Mouse (Mus musculus) erythroid progenitor cell, adult 5-6 weeks (primary cell): Measurements from ENCODE around the gene Smtn. TPM values are rescaled to one million over a fixed set of nuclear protein-coding genes. Genes with fewer than 3 reads are reported as not detected.

Experiments used
- ATAC-seq: replicated peaks from 2 replicates; pipeline ENCODE4 v1.8.0; 2016; ENCODE audit warnings: moderate number of reproducible peaks, mild to moderate bottlenecking, moderate TSS enrichment, inconsistent platforms; ENCODE audit not compliant: poor library complexity, low FRiP score, severe bottlenecking
- total RNA-seq, 2 experiments: library from RNA; stranded (forward) in 1 of 2; stranded (reverse) in 1 of 2; fragments of 150-400 nt in 1 of 2; fragments of 186-747, 209-891 nt in 1 of 2; gene quantifications; 2 replicates each; pipeline versions ENCODE4 v1.2.3 to v1.2.4; 2015 to 2017; ENCODE audit warnings: low replicate concordance in 2 of 2

The Smtn gene
- total RNA-seq, 2 experiments from 2014 or later, result 2.9 TPM; not detected in 1

GRCm38 (mm10) chr11:3515637-3516036 is 24.8 kb downstream of the Smtn start:
- no peak for ATAC-seq

- no peak for ATAC-seq
These were observed 25.2 kb downstream of the Smtn start for GRCm38 (mm10) chr11:3515216-3515615.

- ATAC-seq, result peak; percentile 74
These were observed 25.8 kb downstream of the Smtn start, which contains the start of gene Selenom for GRCm38 (mm10) chr11:3514529-3515054. Gene Selenom, plus strand, starts transcription at chr11:3514684.

- no peak for ATAC-seq
These were observed 27.1 kb downstream of the Smtn start for GRCm38 (mm10) chr11:3513291-3513690.

- ATAC-seq, result no peak
These were observed 30.1 kb downstream of the Smtn start for GRCm38 (mm10) chr11:3510321-3510720.

GRCm38 (mm10) chr11:3509181-3510085 is 31.0 kb downstream of the Smtn start:
- no peak for ATAC-seq

- ATAC-seq, result no peak
These were observed 32.2 kb downstream of the Smtn start for GRCm38 (mm10) chr11:3508226-3508625.

- no peak for ATAC-seq
These were observed 36.4 kb downstream of the Smtn start for GRCm38 (mm10) chr11:3503755-3504693.

GRCm38 (mm10) chr11:3502459-3503072 is 37.8 kb downstream of the Smtn start:
- no peak for ATAC-seq

- ATAC-seq, result no peak
These were observed 38.4 kb downstream of the Smtn start for GRCm38 (mm10) chr11:3502057-3502456.

- ATAC-seq, result no peak
These were observed 43.1 kb downstream of the Smtn start for GRCm38 (mm10) chr11:3497296-3497695.

GRCm38 (mm10) chr11:3496756-3497155 is 43.7 kb downstream of the Smtn start:
- ATAC-seq, result no peak

GRCm38 (mm10) chr11:3495496-3495895 is 44.9 kb downstream of the Smtn start:
- no peak for ATAC-seq

GRCm38 (mm10) chr11:3494857-3495256 is 45.6 kb downstream of the Smtn start:
- ATAC-seq, result peak; percentile 60

GRCm38 (mm10) chr11:3492748-3493147 is 47.7 kb downstream of the Smtn start:
- no peak for ATAC-seq

GRCm38 (mm10) chr11:3489036-3489435 is 51.4 kb downstream of the Smtn start:
- no peak for ATAC-seq

- ATAC-seq, result no peak
These were observed 52.4 kb downstream of the Smtn start, which contains the start of gene Pla2g3 for GRCm38 (mm10) chr11:3487952-3488570. Gene Pla2g3, plus strand, starts transcription at chr11:3488284.

GRCm38 (mm10) chr11:3486349-3486748 is 54.1 kb downstream of the Smtn start:
- ATAC-seq, result no peak

GRCm38 (mm10) chr11:3483980-3484642 is 56.3 kb downstream of the Smtn start:
- no peak for ATAC-seq
